ENCODE assay signal across 10 mouse cellular contexts in genomic region chr7:98570824-98571505, GRCm38 (mm10).
A peak's percentile ranks its signal among the peaks of the same experiment; 100 is the strongest.
DNase-seq lines count a peak whose midpoint lies in the region; ATAC-seq and TF ChIP-seq lines count a peak whose summit lies in the region.
"Had no signal": no experiment of that assay in that cellular context is flagged by ENCODE, and none has a peak within 500 bp of the region (broad histone marks: within the 10 kb centered on the region; RNA-seq: fewer than 3 reads in every experiment).

No protein-coding gene starts in this region.

- TF ChIP-seq CTCF in stomach, postnatal 0 days (IDR thresholded peaks at IDR 0.05; ENCODE audit: low read depth): no peak

- no peak for TF ChIP-seq EP300 in stomach, postnatal 0 days (optimal IDR thresholded peaks at IDR 0.05)

- H3K4me3 ChIP-seq in kidney, embryonic 14.5 days (ENCODE audit: low read length): no peak overlapping the region
- H3K4me3 ChIP-seq in stomach, embryonic 14.5 days (ENCODE audit: low read depth, low read length): no peak overlapping the region
- no peak overlapping the region for H3K4me3 ChIP-seq in stomach, postnatal 0 days (ENCODE audit: low read depth, low read length)
- H3K4me3 ChIP-seq in stomach, embryonic 16.5 days (replicated peaks; ENCODE audit: low read length): no peak overlapping the region
- H3K4me3 ChIP-seq: liver, embryonic 13.5 days had no signal

- H3K9me3 ChIP-seq in kidney, embryonic 14.5 days (ENCODE audit: control insufficient read depth, low read length): no peaks in the 10 kb centered on the region
- H3K9me3 ChIP-seq in stomach, embryonic 14.5 days (ENCODE audit: control insufficient read depth, low read depth, low read length): no peaks in the 10 kb centered on the region
- H3K9me3 ChIP-seq in stomach, postnatal 0 days (ENCODE audit: control insufficient read depth, low read length): no peaks in the 10 kb centered on the region
- H3K9me3 ChIP-seq in stomach, embryonic 16.5 days (replicated peaks; ENCODE audit: control insufficient read depth, low read length): no peaks in the 10 kb centered on the region
- H3K9me3 ChIP-seq: liver, embryonic 13.5 days had no signal

- peaks cover 26% of the 10 kb centered on the region for H3K4me1 ChIP-seq in kidney, embryonic 14.5 days (ENCODE audit: control insufficient read depth, insufficient read depth, low read length)
- peaks cover 14% of the 10 kb centered on the region; the same call in 1 of the 2 replicates for H3K4me1 ChIP-seq in stomach, embryonic 14.5 days (ENCODE audit: control insufficient read depth, insufficient read depth, low read length)
- H3K4me1 ChIP-seq in stomach, postnatal 0 days (replicated peaks; ENCODE audit: control insufficient read depth, insufficient read depth): no peaks in the 10 kb centered on the region
- H3K4me1 ChIP-seq in stomach, embryonic 16.5 days (ENCODE audit: control insufficient read depth, insufficient read depth, low read length): peaks cover 16% of the 10 kb centered on the region

- no peak overlapping the region for H3K4me2 ChIP-seq in kidney, embryonic 14.5 days (replicated peaks; ENCODE audit: low read depth, low read length)
- no peak overlapping the region for H3K4me2 ChIP-seq in stomach, embryonic 14.5 days (replicated peaks; ENCODE audit: low read depth, low read length)
- no peak overlapping the region for H3K4me2 ChIP-seq in stomach, postnatal 0 days (replicated peaks; ENCODE audit: low read depth)
- H3K4me2 ChIP-seq in stomach, embryonic 16.5 days (ENCODE audit: low read depth, low read length): no peak overlapping the region
- H3K4me2 ChIP-seq: liver, embryonic 13.5 days had no signal

- WGBS in kidney, embryonic 14.5 days: 65% methylated on average over 8 of the region's 8 CpGs
- 61% methylated on average over 8 of the region's 8 CpGs for WGBS in stomach, embryonic 14.5 days
- WGBS in stomach, postnatal 0 days: 54% methylated on average over 8 of the region's 8 CpGs
- 63% methylated on average over 8 of the region's 8 CpGs for WGBS in stomach, embryonic 16.5 days

- H3K9ac ChIP-seq in kidney, embryonic 14.5 days (ENCODE audit: low read depth, low read length): no peak overlapping the region
- H3K9ac ChIP-seq in stomach, embryonic 14.5 days (replicated peaks; ENCODE audit: low read depth, low read length): no peak overlapping the region
- no peak overlapping the region for H3K9ac ChIP-seq in stomach, postnatal 0 days (ENCODE audit: low read length)
- no peak overlapping the region; the same call in 1 of the 2 replicates for H3K9ac ChIP-seq in stomach, embryonic 16.5 days (ENCODE audit: low read length)
- H3K9ac ChIP-seq: liver, embryonic 13.5 days had no signal

- peak overlapping the region; percentile 95; the same call in 1 of the 2 replicates for H3K27ac ChIP-seq in kidney, embryonic 14.5 days (ENCODE audit: low read depth, low read length)
- H3K27ac ChIP-seq in stomach, embryonic 14.5 days (ENCODE audit: low read length): peak overlapping the region; percentile 27; the same call in 1 of the 2 replicates
- no peak overlapping the region for H3K27ac ChIP-seq in stomach, postnatal 0 days (replicated peaks)
- H3K27ac ChIP-seq in stomach, embryonic 16.5 days (ENCODE audit: low read length): 0 out of 2 replicates have a peak overlapping the region, but pooled peaks have one; percentile 80
- H3K27ac ChIP-seq: liver, embryonic 13.5 days; macrophage had no signal

- no peaks in the 10 kb centered on the region for H3K36me3 ChIP-seq in kidney, embryonic 14.5 days (ENCODE audit: control insufficient read depth, insufficient read depth, low read length)
- H3K36me3 ChIP-seq in stomach, embryonic 14.5 days (ENCODE audit: control insufficient read depth, insufficient read depth, low read length): no peaks in the 10 kb centered on the region
- H3K36me3 ChIP-seq in stomach, postnatal 0 days (ENCODE audit: control insufficient read depth, insufficient read depth, low read length): no peaks in the 10 kb centered on the region
- no peaks in the 10 kb centered on the region for H3K36me3 ChIP-seq in stomach, embryonic 16.5 days (ENCODE audit: control insufficient read depth, insufficient read depth, low read length)
- H3K36me3 ChIP-seq: liver, embryonic 13.5 days had no signal

- DNase-seq in cerebellum, postnatal 14 days: peak; percentile 47 to 52
- no peak for DNase-seq in cerebellum, adult 9-11 months
- no peak for DNase-seq in kidney, adult 18-20 months
- no peak for DNase-seq in stomach, postnatal 0 days (ENCODE audit: low spot score)
- DNase-seq in natural killer cell, adult 2 months (ENCODE audit: low spot score in 2 of 2): no peak
- DNase-seq: liver, embryonic 13.5 days had no signal

- no peak for ATAC-seq in kidney, embryonic 14.5 days (ENCODE audit: low FRiP score, low TSS enrichment)
- ATAC-seq in stomach, embryonic 14.5 days (ENCODE audit: insufficient number of reproducible peaks, insufficient read depth, low FRiP score, low read depth): no peak
- ATAC-seq in stomach, postnatal 0 days (ENCODE audit: low FRiP score, low TSS enrichment): no peak
- ATAC-seq in stomach, embryonic 16.5 days (ENCODE audit: insufficient read depth, low FRiP score): no peak

- no peaks in the 10 kb centered on the region for H3K27me3 ChIP-seq in kidney, embryonic 14.5 days (ENCODE audit: control insufficient read depth, insufficient read depth, low read length)
- no peaks in the 10 kb centered on the region for H3K27me3 ChIP-seq in stomach, embryonic 14.5 days (ENCODE audit: control insufficient read depth, insufficient read depth, low read length)
- no peaks in the 10 kb centered on the region for H3K27me3 ChIP-seq in stomach, postnatal 0 days (ENCODE audit: control insufficient read depth, insufficient read depth, low read length)
- H3K27me3 ChIP-seq in stomach, embryonic 16.5 days (ENCODE audit: control insufficient read depth, insufficient read depth, low read length): no peaks in the 10 kb centered on the region
- H3K27me3 ChIP-seq: liver, embryonic 13.5 days had no signal

Comparison
In these comparisons a context has a peak if more than half of its experiments do, and no peak if none do; other contexts are left out.
1. DNase-seq: peak in cerebellum, postnatal 14 days (2 of 2); none in cerebellum, adult 9-11 months (single experiment), kidney, adult 18-20 months (single experiment), stomach, postnatal 0 days (single experiment) and natural killer cell, adult 2 months (0 of 2).